Mouse (Mus musculus): ENCODE data around the gene Pick1.
A peak's percentile ranks its signal among the peaks of the same experiment; 100 is the strongest.
"Not testable (repeated sequence)": the region's sequence is repeated elsewhere in the genome, so short reads cannot be mapped to it uniquely, and the experiment has no call there.

Pick1 gene

GRCm38 (mm10) chr15:79229058-79229821, at the start of gene Pick1, which contains the start of gene Gm49486:
Gene Pick1 (plus strand): TSS chr15:79229173.
Gene Gm49486 (plus strand): TSS chr15:79229391.
- peak; percentile 87 for DNase-seq

DNA sequence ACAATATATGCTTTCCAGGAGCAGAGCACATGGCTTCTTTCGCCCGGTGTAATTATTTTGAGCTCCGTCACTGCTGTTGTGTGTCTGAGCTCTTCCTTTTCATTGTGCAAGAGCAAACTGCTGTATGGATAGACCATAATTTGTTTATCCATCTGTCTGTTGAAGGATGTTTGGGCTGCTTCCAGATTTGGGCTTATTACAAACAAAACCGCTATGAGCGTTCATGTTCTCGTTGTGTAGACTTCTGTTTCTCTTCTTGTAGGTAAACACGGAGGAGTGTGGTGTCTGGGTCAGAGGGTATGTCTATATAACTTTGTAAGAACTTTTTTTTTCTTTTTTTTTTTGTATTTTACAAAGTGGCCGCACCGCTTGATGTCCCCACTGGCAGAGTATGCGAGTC, 43.8 kb upstream of the Pick1 start:
- DNase-seq = peak; percentile 29

GRCm38 (mm10) chr15:79187819-79188218, 41.2 kb upstream of the Pick1 start:
- DNase-seq = no peak

DNA sequence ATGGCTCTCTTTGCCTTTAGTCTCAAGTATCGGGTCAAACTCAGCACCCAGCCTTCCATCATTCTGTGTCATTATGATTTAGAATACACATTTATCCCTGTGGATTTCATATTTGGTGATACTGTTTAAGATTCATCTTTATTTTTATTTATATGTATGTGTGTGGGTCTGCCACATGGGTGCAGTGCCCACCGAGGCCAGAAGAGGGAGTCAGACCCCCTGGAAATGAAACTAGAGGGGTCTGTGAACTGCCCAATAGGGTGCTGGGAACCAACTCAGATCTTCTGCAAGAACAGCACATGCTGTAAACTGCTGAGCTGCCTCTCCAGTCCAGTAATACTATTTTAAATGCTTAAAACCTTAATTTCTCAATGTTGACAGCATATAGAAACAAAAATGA, 37.5 kb upstream of the Pick1 start:
- DNase-seq = no peak

- DNase-seq = no peak
Observed at GRCm38 (mm10) chr15:79192450-79192849, 36.5 kb upstream of the Pick1 start.

DNA sequence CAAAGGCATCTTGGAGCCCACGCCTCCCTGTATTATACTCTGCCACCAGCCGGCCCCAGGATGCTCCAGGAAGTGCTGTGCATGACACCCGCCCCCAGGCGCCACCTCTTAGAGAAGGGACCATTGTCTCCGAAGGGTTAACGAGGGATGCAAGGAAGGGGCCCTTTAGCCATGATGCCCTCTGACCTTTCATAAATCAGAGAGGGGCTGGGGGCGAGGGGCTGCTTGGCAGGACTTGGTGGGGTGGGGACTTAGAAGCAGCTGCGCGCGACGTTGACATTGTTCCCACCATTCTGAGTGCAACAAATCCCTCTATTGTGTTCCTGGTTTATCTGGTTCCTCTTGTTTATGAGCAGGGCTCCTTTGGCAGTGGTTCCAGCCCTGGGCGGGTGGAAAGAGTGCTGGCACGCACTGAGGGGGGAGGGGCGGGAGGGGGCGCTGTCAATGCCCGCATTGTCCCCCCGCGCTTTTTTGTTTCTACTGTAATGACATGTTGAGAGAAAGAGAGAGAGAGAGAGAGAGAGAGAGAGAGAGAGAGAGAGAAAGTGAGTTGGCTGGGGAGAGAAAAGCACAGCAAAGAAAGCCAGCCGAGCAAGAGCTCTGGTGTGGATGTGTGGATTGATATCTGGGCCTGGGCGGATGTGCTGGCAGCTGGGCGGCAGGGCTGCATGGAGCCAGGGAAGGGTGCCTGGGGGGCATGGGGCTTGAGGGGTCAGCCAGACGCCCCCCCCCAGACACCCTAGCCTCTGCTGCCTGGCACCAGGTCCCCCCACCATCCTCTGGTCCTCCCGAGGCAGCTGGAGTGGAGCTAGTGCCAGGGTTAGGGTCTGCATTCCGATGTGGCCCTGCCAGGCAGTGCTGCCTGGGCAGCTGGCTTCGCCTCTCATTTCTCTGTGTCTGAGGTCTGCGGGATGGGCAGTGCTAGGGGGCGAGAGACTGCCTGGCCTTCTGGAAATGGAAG, 35.8 kb upstream of the Pick1 start:
- peak; percentile 67 for DNase-seq

- DNase-seq = no peak
Observed at GRCm38 (mm10) chr15:79194048-79194447, 34.9 kb upstream of the Pick1 start.

DNA sequence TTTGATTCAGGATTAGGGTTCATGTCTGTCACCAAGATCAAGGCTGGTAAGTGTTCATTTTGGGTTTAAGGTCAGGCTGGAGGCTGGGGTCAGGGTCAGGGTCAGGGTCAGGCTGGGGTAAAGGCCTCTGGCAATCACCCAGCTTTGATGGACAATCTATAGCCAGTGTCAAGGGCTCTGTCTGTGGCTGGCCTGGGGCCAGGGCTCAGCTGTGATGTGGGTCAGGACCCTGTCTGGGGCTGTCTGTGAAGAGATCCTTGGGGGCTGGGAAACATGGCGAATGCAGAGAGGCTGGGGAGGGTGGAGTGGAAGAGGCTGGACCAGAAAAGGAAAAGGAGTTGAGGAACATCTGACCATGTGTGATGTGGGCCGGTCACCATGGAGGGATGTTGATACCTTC, 34.0 kb upstream of the Pick1 start:
- DNase-seq = no peak

- no peak for DNase-seq
Observed at GRCm38 (mm10) chr15:79195492-79195891, 33.5 kb upstream of the Pick1 start.

- DNase-seq = no peak
Observed at GRCm38 (mm10) chr15:79199390-79199976, 29.5 kb upstream of the Pick1 start.

DNA sequence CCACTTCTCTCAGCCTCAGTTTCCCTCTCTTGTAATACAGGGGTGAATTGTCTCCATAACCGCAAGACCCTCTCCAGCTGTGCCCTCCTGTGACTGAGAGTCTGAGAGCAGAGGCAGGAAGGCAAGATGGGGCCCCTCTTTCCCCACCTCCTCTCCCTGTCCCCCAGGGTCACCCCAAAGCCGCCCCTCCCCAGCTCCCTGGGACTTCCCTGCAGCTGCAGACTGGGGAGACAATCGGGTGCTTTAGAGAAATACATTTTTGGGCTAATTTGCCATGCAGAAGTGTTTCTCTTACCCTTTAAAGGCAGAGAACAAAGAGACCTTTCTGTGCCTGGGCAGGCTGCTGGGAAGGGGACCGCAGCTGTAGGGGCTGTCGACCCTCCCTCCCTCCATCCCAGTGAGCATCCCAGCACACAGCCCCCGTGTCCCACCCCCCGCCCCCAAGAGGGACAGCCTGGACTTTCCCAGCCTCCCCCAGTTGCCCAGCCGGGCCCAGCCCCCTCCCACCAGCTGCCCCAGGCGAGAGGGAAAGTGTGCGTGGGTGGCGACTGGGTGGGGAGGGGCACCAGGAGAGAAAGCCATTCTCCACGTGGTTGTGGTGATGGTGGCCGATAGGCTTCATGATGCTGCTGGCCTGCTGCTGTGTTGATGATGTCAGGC, 27.4 kb upstream of the Pick1 start:
- DNase-seq = no peak

DNA sequence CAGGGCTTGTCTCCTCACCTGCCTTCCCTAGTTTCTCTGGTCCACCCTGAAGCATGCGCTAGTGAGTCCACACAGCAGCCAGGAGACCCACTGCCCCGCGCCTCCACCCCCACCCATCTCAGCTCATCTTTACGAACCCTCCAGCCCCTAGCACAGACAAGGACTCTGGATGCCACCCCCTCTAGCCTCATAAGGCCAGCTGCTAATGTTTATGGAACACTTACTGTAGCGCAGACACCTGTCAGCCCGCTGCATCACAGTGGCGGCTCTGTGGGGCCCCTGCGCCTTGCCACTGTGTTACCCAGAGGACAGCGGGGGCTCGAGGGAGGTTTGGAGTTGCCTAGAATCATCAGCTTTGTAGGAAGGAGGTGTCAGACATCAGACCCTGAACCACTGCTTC, 26.4 kb upstream of the Pick1 start:
- DNase-seq = no peak

DNA sequence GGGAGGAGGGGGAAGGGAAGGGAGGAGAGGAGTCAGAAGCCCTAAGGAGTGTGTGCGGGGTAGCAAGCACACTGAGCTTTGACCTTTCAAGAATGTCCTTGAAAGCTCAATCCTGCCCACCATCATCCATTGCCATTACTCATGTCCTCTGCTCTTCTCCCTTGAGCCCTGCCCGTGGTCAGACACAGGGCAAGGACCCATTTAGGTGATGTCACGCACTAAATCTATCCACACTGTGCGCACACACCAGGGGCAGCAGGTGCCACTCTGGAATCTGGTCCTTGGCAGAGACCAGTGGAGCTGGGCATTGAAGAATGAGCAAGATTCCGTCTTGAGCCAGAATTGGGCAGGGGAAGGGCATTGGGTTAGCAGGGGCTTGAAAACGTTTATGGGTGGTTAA, 20.8 kb upstream of the Pick1 start:
- no peak for DNase-seq

- DNase-seq = peak; percentile 41
Observed at GRCm38 (mm10) chr15:79208758-79209439, 20.1 kb upstream of the Pick1 start.

DNA sequence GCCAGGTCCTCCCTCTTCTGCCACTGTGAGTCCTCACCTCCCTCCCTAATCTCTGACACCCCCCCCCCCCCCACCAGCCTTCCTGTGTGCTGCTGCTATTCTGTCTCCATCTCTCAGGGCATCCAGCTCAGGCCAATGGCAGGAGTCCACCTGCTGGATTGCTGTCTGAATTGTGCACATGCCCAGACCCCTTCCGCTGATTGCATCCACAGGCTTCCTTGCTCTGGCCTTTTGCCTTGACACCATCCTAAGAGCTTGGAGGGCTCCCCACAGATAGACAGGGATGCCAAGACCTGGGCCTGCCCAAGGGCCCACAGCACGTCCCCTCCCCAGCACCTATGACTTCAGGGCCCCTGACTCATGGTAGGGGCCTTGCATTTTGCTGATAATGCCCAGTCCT, 18.6 kb upstream of the Pick1 start:
- no peak for DNase-seq

DNA sequence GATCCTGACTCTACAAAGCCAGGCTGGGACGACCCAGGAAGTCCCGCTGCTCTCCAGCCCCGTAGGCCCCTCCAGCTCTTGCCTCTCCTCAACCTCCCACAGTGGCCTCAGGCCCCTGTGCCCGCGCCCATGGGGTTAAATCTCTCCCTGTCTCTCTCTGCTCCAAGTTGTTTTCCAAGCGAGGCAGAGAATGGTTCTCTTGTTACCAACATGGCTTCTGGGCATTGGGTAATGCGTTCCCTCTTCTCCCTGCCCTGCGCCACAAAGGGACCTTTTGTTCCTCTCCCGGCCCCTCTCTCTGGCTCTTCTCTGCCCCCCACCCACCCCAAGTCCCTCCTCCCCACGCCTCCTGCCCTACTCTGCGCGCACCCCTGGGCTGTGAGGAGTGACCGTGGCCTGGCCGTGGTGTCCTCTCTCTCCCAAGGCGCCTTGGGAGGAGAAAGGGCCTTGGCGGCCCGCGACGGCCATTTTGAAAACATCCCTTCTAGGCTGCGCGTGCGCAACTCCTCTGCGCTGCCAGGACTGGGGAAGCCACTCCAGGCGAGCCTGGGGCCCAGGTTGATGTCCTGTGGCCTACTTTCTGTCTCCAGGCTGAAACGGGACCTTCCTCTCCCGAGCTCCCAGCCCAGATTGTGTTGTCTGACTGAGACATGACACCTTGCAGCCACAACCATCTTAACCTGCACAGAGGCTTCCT, 16.1 kb upstream of the Pick1 start:
- DNase-seq = no peak

DNA sequence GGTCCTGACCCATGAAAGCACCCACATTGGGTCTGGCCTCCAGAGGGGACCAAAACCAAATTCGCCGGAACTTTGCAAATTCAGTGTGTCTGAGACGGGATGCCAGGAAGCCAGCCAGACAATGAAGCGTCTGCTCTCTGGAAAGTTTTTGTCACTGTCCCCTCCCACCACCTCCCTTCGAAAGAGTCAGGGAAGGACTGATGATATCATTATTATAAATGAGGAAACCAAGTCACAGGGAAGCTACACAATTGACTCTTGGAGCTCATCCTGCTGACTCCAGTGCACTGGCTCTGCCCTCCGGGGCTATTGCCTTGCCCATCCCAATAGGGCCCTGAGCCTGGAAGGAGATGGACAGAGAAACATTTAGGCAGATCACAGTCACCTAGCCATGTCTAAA, 15.4 kb upstream of the Pick1 start:
- DNase-seq = peak; percentile 14

DNA sequence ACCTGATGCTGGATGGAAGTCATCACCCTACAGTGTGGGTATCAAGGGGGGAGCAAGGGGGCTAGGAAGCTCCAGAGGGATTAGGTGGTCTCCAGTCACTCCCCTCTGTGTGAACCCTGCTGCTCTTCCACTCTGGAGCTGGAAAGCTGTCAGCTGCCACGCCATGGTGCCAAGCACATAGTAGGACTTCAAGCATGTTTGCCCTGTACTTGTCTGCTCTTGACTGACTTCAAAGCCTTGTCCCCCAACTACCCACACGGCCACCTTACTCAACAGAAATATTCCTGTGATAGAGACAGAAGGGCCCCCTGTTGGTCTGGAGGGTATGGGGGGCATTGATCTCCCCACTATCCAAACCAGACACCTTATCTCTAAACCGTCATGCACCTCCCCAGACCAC, 12.8 kb upstream of the Pick1 start:
- no peak for DNase-seq

GRCm38 (mm10) chr15:79219572-79219971, 9.4 kb upstream of the Pick1 start:
- no peak for DNase-seq

- no peak for DNase-seq
Observed at GRCm38 (mm10) chr15:79223641-79224040, 5.3 kb upstream of the Pick1 start.

- peak; percentile 91 for DNase-seq
Observed at GRCm38 (mm10) chr15:79224685-79225084, 4.3 kb upstream of the Pick1 start.

GRCm38 (mm10) chr15:79225780-79226179, 3.2 kb upstream of the Pick1 start:
- not testable (repeated sequence) for DNase-seq
